Mouse (Mus musculus) liver, adult 2 months (tissue): ENCODE data around the gene Gtf2h4. TPM values are rescaled to one million over a fixed set of nuclear protein-coding genes. Genes with fewer than 3 reads are reported as not detected.
A peak's percentile ranks its signal among the peaks of the same experiment; 100 is the strongest.

ENCODE experiments used
- DNase-seq: peaks from one replicate; pipeline ENCODE4 v3.0.0-alpha.2; 2011; ENCODE audit warnings: low read depth, low spot score; ENCODE audit errors: extremely low read depth
- H3K27ac ChIP-seq: fragments of 200-500 bp; replicated peaks from 2 replicates; pipeline ENCODE4 v1.5.1; 2012; ENCODE audit warnings: low read depth, mild to moderate bottlenecking, control low read depth, inconsistent platforms, low read length; ENCODE audit not compliant: insufficient read depth
- H3K27me3 ChIP-seq: fragments of 200-500 bp; 2 replicates; pipeline ENCODE4 v1.6.1; 2012; ENCODE audit warnings: mild to moderate bottlenecking, moderate library complexity, low read length, inconsistent platforms; ENCODE audit not compliant: control insufficient read depth, insufficient read depth
- H3K36me3 ChIP-seq: fragments of 200-500 bp; 2 replicates; pipeline ENCODE4 v1.6.1; 2012; ENCODE audit warnings: low read length, inconsistent platforms; ENCODE audit not compliant: control insufficient read depth, insufficient read depth
- H3K4me1 ChIP-seq: fragments of 200-500 bp; 2 replicates; pipeline ENCODE4 v1.6.1; 2011; ENCODE audit warnings: low read length; ENCODE audit not compliant: control insufficient read depth, insufficient read depth
- H3K4me3 ChIP-seq: fragments of 200-500 bp; 2 replicates; pipeline ENCODE4 v1.5.1; 2011; ENCODE audit warnings: low read depth, mild to moderate bottlenecking, control low read depth, low read length, moderate library complexity; ENCODE audit not compliant: insufficient read depth
- H3K79me2 ChIP-seq: fragments of 200-500 bp; 2 replicates; pipeline ENCODE4 v1.6.1; 2012; ENCODE audit warnings: inconsistent platforms, mild to moderate bottlenecking, low read length, moderate library complexity; ENCODE audit not compliant: control insufficient read depth, insufficient read depth
- H3K9ac ChIP-seq: fragments of 200-500 bp; 2 replicates; pipeline ENCODE4 v1.6.1; 2012; ENCODE audit warnings: low read depth, mild to moderate bottlenecking, control low read depth, inconsistent platforms, low read length
- CTCF ChIP-seq: fragments of 200-500 bp; IDR thresholded peaks from 2 replicates; pipeline ENCODE4 v1.5.1; 2011; ENCODE audit warnings: low read depth, low read length, control low read depth
- POLR2A ChIP-seq: fragments of 200-500 bp; IDR thresholded peaks from 2 replicates; pipeline ENCODE4 v1.6.1; 2011; ENCODE audit warnings: low read length, control low read depth; ENCODE audit not compliant: insufficient read depth; ENCODE audit errors: extremely low read depth
- WGBS: fragments of 180-500 bp; shearing (Covaris S2); methylation state at CpG from one replicate; pipeline ENCODE4 v1.1.7; 2018; 5-methylcytosine and 5-hydroxymethylcytosine counted together
- polyA plus RNA-seq: library from polyadenylated mRNA; depleted of rRNA; stranded (reverse); fragments of >200 nt; gene quantifications from 2 replicates; pipeline ENCODE4 v1.2.3, GENCODE M21; 2012
- total RNA-seq: library from RNA; depleted of rRNA; stranded (reverse); fragments of >200 nt; gene quantifications from 2 replicates; pipeline ENCODE4 v1.2.3, GENCODE M21; 2014

Gtf2h4 gene
- total and polyA plus RNA-seq, 2 experiments, result 17.4 to 29.8 TPM

GRCm38 (mm10) chr17:35703751-35704271 is 30.3 kb upstream of the Gtf2h4 start:
- Histone ChIP-seq H3K4me1 (no peaks in the 10 kb centered on the region; the same call in 1 of the 2 replicates), H3K9ac (no peak overlapping the region), H3K79me2 (no peaks in the 10 kb centered on the region), H3K4me3 (no peak overlapping the region), H3K27me3 (peaks cover 5% of the 10 kb centered on the region), H3K36me3 (no peaks in the 10 kb centered on the region), H3K27ac (no peak overlapping the region)
- no peak for DNase-seq
- TF ChIP-seq CTCF (no peak), POLR2A (no peak)
- 28% methylated on average over 14 of the region's 14 CpGs for WGBS

- 61% methylated on average over 2 of the region's 2 CpGs for WGBS
- DNase-seq, result no peak
- TF ChIP-seq CTCF (no peak), POLR2A (no peak)
- H3K9ac ChIP-seq, result no peak overlapping the region
- no peak overlapping the region for H3K4me3 ChIP-seq
- H3K27ac ChIP-seq, result no peak overlapping the region
- H3K79me2 ChIP-seq, result no peaks in the 10 kb centered on the region
- H3K27me3 ChIP-seq, result peaks cover 5% of the 10 kb centered on the region
- no peaks in the 10 kb centered on the region; the same call in 1 of the 2 replicates for H3K4me1 ChIP-seq
- no peaks in the 10 kb centered on the region for H3K36me3 ChIP-seq
These were observed 29.5 kb upstream of the Gtf2h4 start for GRCm38 (mm10) chr17:35703065-35703464.

GRCm38 (mm10) chr17:35702605-35703004 is 29.1 kb upstream of the Gtf2h4 start:
- Histone ChIP-seq H3K4me1 (no peaks in the 10 kb centered on the region; the same call in 1 of the 2 replicates), H3K27ac (no peak overlapping the region), H3K27me3 (peaks cover 5% of the 10 kb centered on the region), H3K9ac (no peak overlapping the region), H3K79me2 (no peaks in the 10 kb centered on the region), H3K4me3 (no peak overlapping the region), H3K36me3 (no peaks in the 10 kb centered on the region)
- no peak for TF ChIP-seq CTCF
- no peak for TF ChIP-seq POLR2A
- no peak for DNase-seq
- WGBS, result 66% methylated on average over 4 of the region's 4 CpGs

GRCm38 (mm10) chr17:35701978-35702461 is 28.5 kb upstream of the Gtf2h4 start:
- H3K27ac ChIP-seq, result no peak overlapping the region

GRCm38 (mm10) chr17:35701203-35701977 is 27.9 kb upstream of the Gtf2h4 start:
- H3K9ac ChIP-seq, result no peak overlapping the region; the same call in none of the 2 replicates
- no peak for DNase-seq

More at GRCm38 (mm10) chr17:35701978-35702461, 28.5 kb upstream of the Gtf2h4 start:
- TF ChIP-seq POLR2A (no peak), CTCF (no peak)
- Histone ChIP-seq H3K4me3 (no peak overlapping the region), H3K36me3 (no peaks in the 10 kb centered on the region), H3K27me3 (peaks cover 5% of the 10 kb centered on the region), H3K79me2 (no peaks in the 10 kb centered on the region), H3K9ac (0 out of 2 replicates have a peak overlapping the region, but pooled peaks have one; percentile 6), H3K4me1 (no peaks in the 10 kb centered on the region; the same call in 1 of the 2 replicates)
- WGBS, result 37% methylated on average over 16 of the region's 16 CpGs
- no peak for DNase-seq

More at GRCm38 (mm10) chr17:35701203-35701977, 27.9 kb upstream of the Gtf2h4 start:
- Histone ChIP-seq H3K4me3 (no peak overlapping the region), H3K79me2 (no peaks in the 10 kb centered on the region), H3K4me1 (no peaks in the 10 kb centered on the region; the same call in 1 of the 2 replicates), H3K36me3 (no peaks in the 10 kb centered on the region), H3K27ac (0 out of 2 replicates have a peak overlapping the region, but pooled peaks have one; percentile 21), H3K27me3 (peaks cover 5% of the 10 kb centered on the region)
- WGBS, result 9% methylated on average over 16 of the region's 16 CpGs
- TF ChIP-seq CTCF (no peak), POLR2A (no peak)
